Mouse (Mus musculus): ENCODE data around the gene Dusp18. TPM values are rescaled to one million over a fixed set of nuclear protein-coding genes. Genes with fewer than 3 reads are reported as not detected.

The Dusp18 gene
- polyA plus RNA-seq, 1 experiment from 2014 or later: 5.6 TPM

GRCm38 (mm10) chr11:3918738-3919137 is 23.7 kb downstream of the Dusp18 start:
- no peaks in the 10 kb centered on the region for H3K9me3 ChIP-seq (ENCODE audit: control insufficient read depth, low read length)
- ATAC-seq: no peak
- 64% methylated on average over 1 of the region's 1 CpGs for WGBS
- no peaks in the 10 kb centered on the region for H3K36me3 ChIP-seq (ENCODE audit: control insufficient read depth, insufficient read depth, low read length)
- no peaks in the 10 kb centered on the region for H3K27me3 ChIP-seq (replicated peaks; ENCODE audit: control insufficient read depth, insufficient read depth, low read length)
- H3K4me1 ChIP-seq (ENCODE audit: control insufficient read depth, insufficient read depth, low read length): no peaks in the 10 kb centered on the region
- H3K4me3 ChIP-seq (ENCODE audit: low read length): no peak overlapping the region
- H3K27ac ChIP-seq (ENCODE audit: low read length): no peak overlapping the region
- H3K4me2 ChIP-seq (ENCODE audit: low read depth, low read length): no peak overlapping the region
- H3K9ac ChIP-seq (ENCODE audit: low read depth, low read length): no peak overlapping the region

- 82% methylated on average over 7 of the region's 7 CpGs for WGBS
- Histone ChIP-seq H3K4me3 (ENCODE audit: low read length) (no peak overlapping the region), H3K4me2 (ENCODE audit: low read depth, low read length) (no peak overlapping the region), H3K9ac (ENCODE audit: low read depth, low read length) (no peak overlapping the region), H3K27me3 (replicated peaks; ENCODE audit: control insufficient read depth, insufficient read depth, low read length) (no peaks in the 10 kb centered on the region), H3K36me3 (ENCODE audit: control insufficient read depth, insufficient read depth, low read length) (no peaks in the 10 kb centered on the region), H3K27ac (ENCODE audit: low read length) (no peak overlapping the region), H3K9me3 (ENCODE audit: control insufficient read depth, low read length) (no peaks in the 10 kb centered on the region), H3K4me1 (ENCODE audit: control insufficient read depth, insufficient read depth, low read length) (no peaks in the 10 kb centered on the region)
- no peak for ATAC-seq
Measured at GRCm38 (mm10) chr11:3920476-3920875, 25.4 kb downstream of the Dusp18 start.

- Histone ChIP-seq H3K4me1 (ENCODE audit: control insufficient read depth, insufficient read depth, low read length) (no peaks in the 10 kb centered on the region), H3K36me3 (ENCODE audit: control insufficient read depth, insufficient read depth, low read length) (no peaks in the 10 kb centered on the region), H3K27me3 (replicated peaks; ENCODE audit: control insufficient read depth, insufficient read depth, low read length) (no peaks in the 10 kb centered on the region), H3K4me3 (ENCODE audit: low read length) (no peak overlapping the region), H3K27ac (ENCODE audit: low read length) (no peak overlapping the region), H3K9ac (ENCODE audit: low read depth, low read length) (no peak overlapping the region), H3K4me2 (ENCODE audit: low read depth, low read length) (no peak overlapping the region), H3K9me3 (ENCODE audit: control insufficient read depth, low read length) (no peaks in the 10 kb centered on the region)
- WGBS: 41% methylated on average over 8 of the region's 8 CpGs
- ATAC-seq: peak; percentile 48; the same call in 1 of the 2 replicates
Measured at GRCm38 (mm10) chr11:3921281-3921850, 26.3 kb downstream of the Dusp18 start.

GRCm38 (mm10) chr11:3922115-3922514 is 27.1 kb downstream of the Dusp18 start:
- 90% methylated on average over 9 of the region's 9 CpGs for WGBS
- ATAC-seq: no peak

GRCm38 (mm10) chr11:3922731-3923130 is 27.7 kb downstream of the Dusp18 start:
- H3K9ac ChIP-seq (ENCODE audit: low read depth, low read length): no peak overlapping the region
- H3K4me2 ChIP-seq (ENCODE audit: low read depth, low read length): no peak overlapping the region
- no peaks in the 10 kb centered on the region for H3K27me3 ChIP-seq (replicated peaks; ENCODE audit: control insufficient read depth, insufficient read depth, low read length)
- H3K4me1 ChIP-seq (ENCODE audit: control insufficient read depth, insufficient read depth, low read length): no peaks in the 10 kb centered on the region
- H3K9me3 ChIP-seq (ENCODE audit: control insufficient read depth, low read length): no peaks in the 10 kb centered on the region
- no peak overlapping the region for H3K27ac ChIP-seq (ENCODE audit: low read length)
- ATAC-seq: no peak
- whole genome bisulfite sequencing: 95% methylated on average over 6 of the region's 6 CpGs
- no peaks in the 10 kb centered on the region for H3K36me3 ChIP-seq (ENCODE audit: control insufficient read depth, insufficient read depth, low read length)
- H3K4me3 ChIP-seq (ENCODE audit: low read length): no peak overlapping the region

More at GRCm38 (mm10) chr11:3922115-3922514, 27.1 kb downstream of the Dusp18 start:
- no peak overlapping the region for H3K9ac ChIP-seq (ENCODE audit: low read depth, low read length)
- H3K4me1 ChIP-seq (ENCODE audit: control insufficient read depth, insufficient read depth, low read length): no peaks in the 10 kb centered on the region
- H3K4me3 ChIP-seq (ENCODE audit: low read length): no peak overlapping the region
- no peaks in the 10 kb centered on the region for H3K27me3 ChIP-seq (replicated peaks; ENCODE audit: control insufficient read depth, insufficient read depth, low read length)
- H3K4me2 ChIP-seq (ENCODE audit: low read depth, low read length): no peak overlapping the region
- H3K36me3 ChIP-seq (ENCODE audit: control insufficient read depth, insufficient read depth, low read length): no peaks in the 10 kb centered on the region
- no peaks in the 10 kb centered on the region for H3K9me3 ChIP-seq (ENCODE audit: control insufficient read depth, low read length)
- no peak overlapping the region for H3K27ac ChIP-seq (ENCODE audit: low read length)

GRCm38 (mm10) chr11:3925916-3926315 is 30.9 kb downstream of the Dusp18 start:
- H3K4me1 ChIP-seq (ENCODE audit: control insufficient read depth, insufficient read depth, low read length): peaks cover under 1% of the 10 kb centered on the region; the same call in 1 of the 2 replicates
- H3K36me3 ChIP-seq (ENCODE audit: control insufficient read depth, insufficient read depth, low read length): no peaks in the 10 kb centered on the region
- no peak overlapping the region for H3K9ac ChIP-seq (ENCODE audit: low read depth, low read length)
- no peak overlapping the region for H3K27ac ChIP-seq (ENCODE audit: low read length)
- no peak overlapping the region for H3K4me2 ChIP-seq (ENCODE audit: low read depth, low read length)
- H3K4me3 ChIP-seq (ENCODE audit: low read length): no peak overlapping the region
- no peaks in the 10 kb centered on the region for H3K27me3 ChIP-seq (replicated peaks; ENCODE audit: control insufficient read depth, insufficient read depth, low read length)
- no peak for ATAC-seq
- 92% methylated on average over 10 of the region's 10 CpGs for WGBS
- no peaks in the 10 kb centered on the region for H3K9me3 ChIP-seq (ENCODE audit: control insufficient read depth, low read length)

- H3K36me3 ChIP-seq (ENCODE audit: control insufficient read depth, insufficient read depth, low read length): no peaks in the 10 kb centered on the region
- no peak for ATAC-seq
Measured at GRCm38 (mm10) chr11:3930019-3930418, 35.0 kb downstream of the Dusp18 start.

GRCm38 (mm10) chr11:3930931-3931330 is 35.9 kb downstream of the Dusp18 start:
- H3K4me3 ChIP-seq (ENCODE audit: low read length): peak overlapping the region; percentile 55
- H3K4me2 ChIP-seq (ENCODE audit: low read depth, low read length): peak overlapping the region; percentile 72
- no peaks in the 10 kb centered on the region for H3K36me3 ChIP-seq (ENCODE audit: control insufficient read depth, insufficient read depth, low read length)
- H3K27ac ChIP-seq (ENCODE audit: low read length): no peak overlapping the region; the same call in 1 of the 2 replicates
- WGBS: 32% methylated on average over 6 of the region's 6 CpGs
- H3K9me3 ChIP-seq (ENCODE audit: control insufficient read depth, low read length): no peaks in the 10 kb centered on the region
- peaks cover 10% of the 10 kb centered on the region for H3K4me1 ChIP-seq (ENCODE audit: control insufficient read depth, insufficient read depth, low read length)
- no peaks in the 10 kb centered on the region for H3K27me3 ChIP-seq (replicated peaks; ENCODE audit: control insufficient read depth, insufficient read depth, low read length)
- no peak for ATAC-seq
- H3K9ac ChIP-seq (ENCODE audit: low read depth, low read length): peak overlapping the region; percentile 68

More at GRCm38 (mm10) chr11:3930019-3930418, 35.0 kb downstream of the Dusp18 start:
- Histone ChIP-seq H3K9me3 (ENCODE audit: control insufficient read depth, low read length) (no peaks in the 10 kb centered on the region), H3K27ac (ENCODE audit: low read length) (no peak overlapping the region), H3K4me2 (ENCODE audit: low read depth, low read length) (no peak overlapping the region), H3K27me3 (replicated peaks; ENCODE audit: control insufficient read depth, insufficient read depth, low read length) (no peaks in the 10 kb centered on the region), H3K4me1 (ENCODE audit: control insufficient read depth, insufficient read depth, low read length) (peaks cover 10% of the 10 kb centered on the region), H3K4me3 (ENCODE audit: low read length) (no peak overlapping the region), H3K9ac (ENCODE audit: low read depth, low read length) (no peak overlapping the region)
- 71% methylated on average over 4 of the region's 4 CpGs for WGBS

- H3K9ac ChIP-seq (ENCODE audit: low read depth, low read length): peak within 1 kb of the TSS; percentile 68
- WGBS: 1% methylated on average over 23 of the region's 26 CpGs
- no peaks in the 10 kb centered on the region for H3K27me3 ChIP-seq (replicated peaks; ENCODE audit: control insufficient read depth, insufficient read depth, low read length)
- H3K36me3 ChIP-seq (ENCODE audit: control insufficient read depth, insufficient read depth, low read length): no peaks in the 10 kb centered on the region
- H3K4me2 ChIP-seq (ENCODE audit: low read depth, low read length): peak within 1 kb of the TSS; percentile 72
- peak; percentile 93 for ATAC-seq
- no peaks in the 10 kb centered on the region for H3K9me3 ChIP-seq (ENCODE audit: control insufficient read depth, low read length)
- peak within 1 kb of the TSS; percentile 41 for H3K27ac ChIP-seq (ENCODE audit: low read length)
- H3K4me3 ChIP-seq (ENCODE audit: low read length): peak within 1 kb of the TSS; percentile 55
- peaks cover 10% of the 10 kb centered on the region for H3K4me1 ChIP-seq (ENCODE audit: control insufficient read depth, insufficient read depth, low read length)
Measured at GRCm38 (mm10) chr11:3931511-3932211, 36.6 kb downstream of the Dusp18 start, which contains the start of gene Tcn2. Gene Tcn2 (minus strand): TSS chr11:3932159.

All from intestine, embryonic 16.5 days (tissue).